Comparison of ENCODE assay signal across 8 mouse cellular contexts in the genomic region with DNA sequence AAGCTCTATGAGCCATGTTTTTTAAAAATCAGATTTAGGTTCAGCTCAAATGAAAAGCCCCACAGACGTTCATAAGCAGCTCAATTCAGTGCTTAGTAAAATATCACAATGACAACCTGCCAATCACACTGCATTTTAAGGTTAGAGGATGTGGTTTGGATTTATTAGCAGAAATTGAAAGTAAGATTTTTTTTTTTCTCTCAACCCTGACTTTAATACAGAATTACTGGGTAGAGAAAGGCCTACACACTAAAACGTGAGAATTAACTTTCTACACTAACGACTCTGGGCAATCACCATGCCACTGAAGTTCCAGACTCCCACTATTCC. TPM values are rescaled to one million over a fixed set of nuclear protein-coding genes. Genes with fewer than 3 reads are reported as not detected.
A peak's percentile ranks its signal among the peaks of the same experiment; 100 is the strongest.
DNase-seq lines count a peak whose midpoint lies in the region; ATAC-seq and TF ChIP-seq lines count a peak whose summit lies in the region.
"Had no signal": no experiment of that assay in that cellular context is flagged by ENCODE, and none has a peak within 500 bp of the region (broad histone marks: within the 10 kb centered on the region; RNA-seq: fewer than 3 reads in every experiment).

No protein-coding gene starts in this region.

- 65% methylated on average over 3 of the region's 3 CpGs for WGBS in lung, postnatal 0 days
- WGBS in forebrain, embryonic 13.5 days = 18% methylated on average over 3 of the region's 3 CpGs
- 53% methylated on average over 3 of the region's 3 CpGs for WGBS in limb, embryonic 15.5 days
- 65% methylated on average over 3 of the region's 3 CpGs for WGBS in stomach, embryonic 16.5 days

- no peaks in the 10 kb centered on the region for H3K36me3 ChIP-seq in lung, postnatal 0 days (ENCODE audit: insufficient read depth, low read length)
- no peaks in the 10 kb centered on the region for H3K36me3 ChIP-seq in forebrain, embryonic 13.5 days (ENCODE audit: poor library complexity, severe bottlenecking)
- no peaks in the 10 kb centered on the region for H3K36me3 ChIP-seq in limb, embryonic 15.5 days
- no peaks in the 10 kb centered on the region for H3K36me3 ChIP-seq in stomach, embryonic 16.5 days (ENCODE audit: control insufficient read depth, insufficient read depth, low read length)

- H3K9me3 ChIP-seq in lung, postnatal 0 days (ENCODE audit: low read length) = no peaks in the 10 kb centered on the region
- H3K9me3 ChIP-seq in forebrain, embryonic 13.5 days (replicated peaks) = no peaks in the 10 kb centered on the region
- H3K9me3 ChIP-seq in limb, embryonic 15.5 days = no peaks in the 10 kb centered on the region
- H3K9me3 ChIP-seq in stomach, embryonic 16.5 days (replicated peaks; ENCODE audit: control insufficient read depth, low read length) = no peaks in the 10 kb centered on the region

- no peak for TF ChIP-seq EP300 in lung, postnatal 0 days (IDR thresholded peaks at IDR 0.05)

- DNase-seq in lung, postnatal 0 days (ENCODE audit: low spot score) = no peak
- no peak for DNase-seq in lung, postnatal 4 days
- no peak for DNase-seq in T-cell, adult 2 months (ENCODE audit: low spot score)
- DNase-seq: kidney, postnatal 10 days had no signal

- H3K4me1 ChIP-seq in lung, postnatal 0 days (ENCODE audit: insufficient read depth, low read depth, low read length) = peaks cover 8% of the 10 kb centered on the region; the same call in 1 of the 2 replicates
- peaks cover 37% of the 10 kb centered on the region for H3K4me1 ChIP-seq in forebrain, embryonic 13.5 days
- H3K4me1 ChIP-seq in limb, embryonic 15.5 days = peaks cover 13% of the 10 kb centered on the region
- peaks cover 17% of the 10 kb centered on the region for H3K4me1 ChIP-seq in stomach, embryonic 16.5 days (ENCODE audit: control insufficient read depth, insufficient read depth, low read length)

- H3K27me3 ChIP-seq in lung, postnatal 0 days (replicated peaks; ENCODE audit: insufficient read depth, low read length) = no peaks in the 10 kb centered on the region
- H3K27me3 ChIP-seq in forebrain, embryonic 13.5 days = no peaks in the 10 kb centered on the region
- no peaks in the 10 kb centered on the region for H3K27me3 ChIP-seq in limb, embryonic 15.5 days
- no peaks in the 10 kb centered on the region for H3K27me3 ChIP-seq in stomach, embryonic 16.5 days (ENCODE audit: control insufficient read depth, insufficient read depth, low read length)

- H3K4me2 ChIP-seq in lung, postnatal 0 days (replicated peaks; ENCODE audit: low read depth, low read length) = peak overlapping the region; percentile 85
- peak overlapping the region; percentile 73 for H3K4me2 ChIP-seq in forebrain, embryonic 13.5 days
- peak overlapping the region; percentile 76 for H3K4me2 ChIP-seq in limb, embryonic 15.5 days
- peak overlapping the region; percentile 66 for H3K4me2 ChIP-seq in stomach, embryonic 16.5 days (ENCODE audit: low read depth, low read length)

- H3K9ac ChIP-seq in lung, postnatal 0 days (replicated peaks; ENCODE audit: low read depth) = peak overlapping the region; percentile 44; the same call in 1 of the 2 replicates
- peak overlapping the region; percentile 83 for H3K9ac ChIP-seq in forebrain, embryonic 13.5 days
- peak overlapping the region; percentile 67; the same call in 1 of the 2 replicates for H3K9ac ChIP-seq in limb, embryonic 15.5 days
- peak overlapping the region; percentile 73 for H3K9ac ChIP-seq in stomach, embryonic 16.5 days (ENCODE audit: low read length)

- no peak for ATAC-seq in lung, postnatal 0 days
- ATAC-seq in forebrain, embryonic 13.5 days = no peak
- ATAC-seq in limb, embryonic 15.5 days (ENCODE audit: insufficient number of reproducible peaks, low FRiP score, low TSS enrichment, low read depth) = no peak
- ATAC-seq in stomach, embryonic 16.5 days (ENCODE audit: insufficient read depth, low FRiP score) = no peak
- ATAC-seq in erythroid progenitor cell, adult 5-6 weeks (replicated peaks; ENCODE audit: low FRiP score, poor library complexity, severe bottlenecking) = no peak

- no peak for TF ChIP-seq CTCF in lung, postnatal 0 days (IDR thresholded peaks at IDR 0.05)

- H3K4me3 ChIP-seq in lung, postnatal 0 days (ENCODE audit: low read depth, low read length) = peak overlapping the region; percentile 96
- peak overlapping the region; percentile 99 for H3K4me3 ChIP-seq in forebrain, embryonic 13.5 days
- H3K4me3 ChIP-seq in limb, embryonic 15.5 days = peak overlapping the region; percentile 81
- H3K4me3 ChIP-seq in stomach, embryonic 16.5 days (replicated peaks; ENCODE audit: low read length) = peak overlapping the region; percentile 91

- peak overlapping the region; percentile 79 for H3K27ac ChIP-seq in lung, postnatal 0 days (ENCODE audit: low read length)
- peak overlapping the region; percentile 97 for H3K27ac ChIP-seq in forebrain, embryonic 13.5 days
- peak overlapping the region; percentile 89 for H3K27ac ChIP-seq in limb, embryonic 15.5 days
- H3K27ac ChIP-seq in stomach, embryonic 16.5 days (ENCODE audit: low read length) = peak overlapping the region; percentile 77

RNA-seq across cellular contexts. Expression of gene Kif1b, which starts 1.0 kb away (rescaled TPM):
- 35.6 and 36.7 TPM in 2 replicates for polyA plus RNA-seq in lung, postnatal 0 days (2015; fragmentation: Nextera tagmentation; extraction: Ambion mirVana)
- polyA plus RNA-seq in forebrain, embryonic 13.5 days (2015; fragmentation: Nextera tagmentation; extraction: Ambion mirVana) = 136 TPM in 2 replicates
- 41.6 and 47.3 TPM in 2 replicates for polyA plus RNA-seq in limb, embryonic 15.5 days (2015; fragmentation: Nextera tagmentation; extraction: Ambion mirVana)
- polyA plus RNA-seq in stomach, embryonic 16.5 days (2015; fragmentation: Nextera tagmentation; extraction: Ambion mirVana) = 27.1 and 29.5 TPM in 2 replicates
- 4.6 and 5.4 TPM in 2 replicates for total RNA-seq in erythroid progenitor cell, adult 5-6 weeks (2015; ENCODE audit: low replicate concordance)
- total RNA-seq in erythroid progenitor cell, adult 5-6 weeks (2017; ENCODE audit: low replicate concordance) = 7.4 and 8.0 TPM in 2 replicates
